Mouse (Mus musculus) testis, adult 2 months (tissue): ENCODE measurements around the gene Apold1. TPM values are rescaled to one million over a fixed set of nuclear protein-coding genes. Genes with fewer than 3 reads are reported as not detected.

Experiments
- H3K27ac ChIP-seq: fragments of 200-500 bp; 2 replicates; pipeline ENCODE4 v1.5.1; 2012; ENCODE audit warnings: low read depth, low read length; ENCODE audit not compliant: control insufficient read depth, insufficient read depth
- H3K27me3 ChIP-seq: fragments of 200-500 bp; 2 replicates; pipeline ENCODE4 v1.6.1; 2012; ENCODE audit warnings: mild to moderate bottlenecking, low read length, moderate library complexity; ENCODE audit not compliant: control insufficient read depth, insufficient read depth
- H3K36me3 ChIP-seq: fragments of 200-500 bp; 2 replicates; pipeline ENCODE4 v1.6.1; 2012; ENCODE audit warnings: mild to moderate bottlenecking, low read length; ENCODE audit not compliant: control insufficient read depth, insufficient read depth
- H3K4me1 ChIP-seq: fragments of 200-500 bp; 2 replicates; pipeline ENCODE4 v1.6.1; 2012; ENCODE audit warnings: low read length; ENCODE audit not compliant: control insufficient read depth, insufficient read depth
- H3K4me3 ChIP-seq: fragments of 200-500 bp; 2 replicates; pipeline ENCODE4 v1.5.1; 2012; ENCODE audit warnings: low read depth, mild to moderate bottlenecking, low read length, moderate library complexity, mixed read lengths; ENCODE audit not compliant: control insufficient read depth
- CTCF ChIP-seq: fragments of 200-500 bp; IDR thresholded peaks from 2 replicates; pipeline ENCODE4 v1.5.1; 2012; ENCODE audit warnings: low read depth, mild to moderate bottlenecking, inconsistent platforms, low read length, moderate library complexity; ENCODE audit not compliant: control insufficient read depth, insufficient read depth, insufficient replicate concordance
- POLR2A ChIP-seq: fragments of 200-500 bp; IDR thresholded peaks from 2 replicates; pipeline ENCODE4 v1.6.1; 2012; ENCODE audit warnings: low read depth, mild to moderate bottlenecking, inconsistent platforms, low read length, moderate library complexity; ENCODE audit not compliant: control insufficient read depth
- polyA plus RNA-seq: library from polyadenylated mRNA; depleted of rRNA; stranded (reverse); fragments of >200 nt; gene quantifications from 2 replicates; pipeline ENCODE4 v1.2.3, GENCODE M21; 2012

Gene Apold1
- polyA plus RNA-seq, 1 experiment: 0.48 TPM

DNA sequence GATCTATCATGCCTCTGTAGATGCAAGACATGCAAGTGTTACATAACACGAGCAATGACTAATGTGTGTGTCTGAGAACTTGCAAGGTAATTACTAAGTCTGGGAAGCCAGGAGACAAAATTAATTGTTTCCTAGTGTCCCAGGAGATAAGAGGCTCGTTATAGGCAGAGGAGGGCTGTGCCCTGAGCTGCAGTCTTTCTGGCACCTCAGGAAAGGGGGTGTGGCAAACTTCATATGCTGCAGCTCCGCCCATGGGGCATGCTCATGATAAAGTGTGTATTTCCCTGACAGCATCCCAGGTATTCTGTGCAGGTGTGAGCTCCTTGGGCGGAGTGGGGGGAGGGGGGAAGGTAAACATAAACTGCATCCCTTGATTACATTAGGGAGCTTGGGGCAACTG is 9.4 kb upstream of the Apold1 start:
- no peak overlapping the region for H3K27ac ChIP-seq
- H3K36me3 ChIP-seq: no peaks in the 10 kb centered on the region
- H3K27me3 ChIP-seq: no peaks in the 10 kb centered on the region
- no peak for TF ChIP-seq POLR2A
- no peak for TF ChIP-seq CTCF
- no peaks in the 10 kb centered on the region for H3K4me1 ChIP-seq
- H3K4me3 ChIP-seq: no peak overlapping the region

GRCm38 (mm10) chr6:134976628-134977027 is 4.9 kb upstream of the Apold1 start:
- no peak for TF ChIP-seq POLR2A
- TF ChIP-seq CTCF: no peak
- Histone ChIP-seq H3K27me3 (no peaks in the 10 kb centered on the region), H3K4me1 (no peaks in the 10 kb centered on the region; the same call in 1 of the 2 replicates), H3K36me3 (no peaks in the 10 kb centered on the region), H3K4me3 (no peak overlapping the region), H3K27ac (no peak overlapping the region)

- H3K4me1 ChIP-seq: peaks cover 5% of the 10 kb centered on the region; the same call in 1 of the 2 replicates
- H3K4me3 ChIP-seq: peak overlapping the region; percentile 76
- H3K27ac ChIP-seq: no peak overlapping the region
- no peaks in the 10 kb centered on the region for H3K27me3 ChIP-seq
- H3K36me3 ChIP-seq: no peaks in the 10 kb centered on the region
- TF ChIP-seq POLR2A (no peak), CTCF (no peak)
Observed at GRCm38 (mm10) chr6:134983529-134984370, 2.2 kb downstream of the Apold1 start.

DNA sequence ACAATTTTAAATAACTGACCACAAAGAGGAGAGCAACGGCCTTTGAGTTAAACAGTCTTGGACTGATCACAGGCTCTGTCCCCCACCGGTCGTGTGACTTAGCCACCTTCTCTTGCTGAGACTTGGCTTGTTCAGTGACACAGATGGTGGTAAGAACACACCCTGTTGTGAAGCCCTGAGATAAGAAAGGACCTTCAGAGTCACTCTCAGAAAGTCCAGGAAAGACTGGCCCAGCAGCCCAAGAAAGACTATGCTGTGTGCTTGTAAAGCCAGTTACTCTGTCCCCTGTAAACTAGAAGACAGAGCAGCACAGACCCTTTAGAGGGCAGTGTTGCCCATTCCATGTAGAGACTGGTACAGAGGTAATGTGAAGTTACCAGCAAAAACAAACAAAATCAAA is 3.2 kb downstream of the Apold1 start:
- Histone ChIP-seq H3K4me1 (peaks cover 5% of the 10 kb centered on the region; the same call in 1 of the 2 replicates), H3K36me3 (no peaks in the 10 kb centered on the region), H3K4me3 (no peak overlapping the region), H3K27ac (no peak overlapping the region), H3K27me3 (no peaks in the 10 kb centered on the region)
- TF ChIP-seq CTCF: no peak
- TF ChIP-seq POLR2A: no peak

GRCm38 (mm10) chr6:134988377-134988776 is 6.9 kb downstream of the Apold1 start:
- no peak overlapping the region for H3K4me3 ChIP-seq
- TF ChIP-seq CTCF: no peak
- TF ChIP-seq POLR2A: no peak
- H3K36me3 ChIP-seq: no peaks in the 10 kb centered on the region
- H3K27ac ChIP-seq: no peak overlapping the region
- peaks cover 3% of the 10 kb centered on the region; the same call in 1 of the 2 replicates for H3K4me1 ChIP-seq
- H3K27me3 ChIP-seq: no peaks in the 10 kb centered on the region

DNA sequence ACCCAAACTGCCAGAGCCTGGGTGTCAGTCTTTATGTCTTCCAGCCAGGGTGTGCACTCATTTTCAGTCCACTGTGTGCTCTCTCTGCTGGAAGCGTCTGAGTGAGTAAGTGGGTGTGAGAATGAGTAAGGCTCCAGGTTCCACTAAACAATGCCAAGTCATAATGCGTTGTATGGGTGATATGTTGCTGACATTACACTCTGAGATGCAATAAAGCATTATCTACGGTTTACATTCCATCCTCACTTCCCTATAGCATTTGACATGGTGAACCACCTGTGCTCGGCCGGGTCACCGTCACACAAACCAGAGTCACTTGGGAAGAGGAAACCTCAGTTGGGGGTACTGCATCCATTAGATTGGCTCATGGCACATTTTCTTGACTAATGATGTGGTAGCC is 9.2 kb downstream of the Apold1 start:
- Histone ChIP-seq H3K4me3 (no peak overlapping the region), H3K4me1 (no peaks in the 10 kb centered on the region), H3K27me3 (no peaks in the 10 kb centered on the region), H3K27ac (no peak overlapping the region), H3K36me3 (no peaks in the 10 kb centered on the region)
- no peak for TF ChIP-seq POLR2A
- no peak for TF ChIP-seq CTCF

DNA sequence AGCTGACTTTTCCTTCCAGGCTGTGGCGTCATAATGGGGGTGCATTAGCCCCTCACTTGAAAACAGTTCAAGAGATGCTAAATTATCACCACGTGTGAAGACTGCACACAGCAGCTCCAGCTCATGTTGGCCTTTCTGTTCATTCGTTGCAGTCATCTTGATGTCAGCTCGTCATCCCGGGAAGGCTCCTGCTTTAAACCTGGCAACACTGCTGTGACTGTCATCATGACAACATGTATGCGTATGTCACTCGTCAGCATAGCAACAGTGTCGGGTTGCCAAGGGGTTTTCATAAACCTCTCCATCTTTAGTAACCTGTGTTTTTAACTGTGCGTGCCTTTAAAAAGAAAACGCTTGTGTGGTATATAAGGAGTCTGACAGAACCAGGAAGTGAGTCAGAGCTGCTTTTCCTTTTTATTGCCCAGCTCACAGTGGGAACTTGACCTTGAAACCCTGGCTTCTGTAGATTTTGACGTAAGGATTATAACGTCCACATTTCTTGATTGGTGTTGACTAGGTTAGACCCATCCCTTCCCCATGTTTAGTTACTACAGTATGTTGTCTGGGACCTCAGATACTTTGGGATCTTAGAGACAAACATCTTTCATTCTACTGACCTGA is 12.6 kb downstream of the Apold1 start:
- Histone ChIP-seq H3K27ac (no peak overlapping the region), H3K4me1 (no peaks in the 10 kb centered on the region), H3K4me3 (no peak overlapping the region), H3K36me3 (no peaks in the 10 kb centered on the region), H3K27me3 (no peaks in the 10 kb centered on the region)
- no peak for TF ChIP-seq CTCF
- no peak for TF ChIP-seq POLR2A
